8 mouse cellular contexts compared by ENCODE assay signal in the genomic region with DNA sequence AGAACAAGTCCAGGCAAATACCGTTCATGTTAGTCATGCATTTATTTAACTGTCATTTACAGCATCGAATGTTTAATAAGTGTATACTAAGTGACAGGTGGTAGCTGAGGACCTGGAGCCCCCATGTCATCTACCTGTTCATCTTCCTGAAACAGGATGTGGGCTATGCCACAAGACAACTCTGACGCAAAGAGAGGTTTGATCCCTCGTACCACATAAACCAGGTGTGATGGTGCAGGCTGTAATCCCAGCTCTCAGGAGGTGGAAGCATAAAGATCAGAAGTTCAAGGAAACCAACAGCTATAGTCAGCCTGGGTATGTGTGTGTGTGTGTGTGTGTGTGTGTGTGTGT. TPM values are rescaled to one million over a fixed set of nuclear protein-coding genes. Genes with fewer than 3 reads are reported as not detected.
A peak's percentile ranks its signal among the peaks of the same experiment; 100 is the strongest.
DNase-seq lines count a peak whose midpoint lies in the region; ATAC-seq and TF ChIP-seq lines count a peak whose summit lies in the region.

No protein-coding gene starts in this region.

- WGBS in kidney, postnatal 0 days = 41% methylated on average over 4 of the region's 4 CpGs
- 40% methylated on average over 4 of the region's 4 CpGs for WGBS in embryonic facial prominence, embryonic 12.5 days
- WGBS in limb, embryonic 12.5 days = 44% methylated on average over 4 of the region's 4 CpGs
- WGBS in neural tube, embryonic 14.5 days = 56% methylated on average over 4 of the region's 4 CpGs

- no peaks in the 10 kb centered on the region for H3K9me3 ChIP-seq in kidney, postnatal 0 days (replicated peaks; ENCODE audit: low read length)
- no peaks in the 10 kb centered on the region for H3K9me3 ChIP-seq in embryonic facial prominence, embryonic 12.5 days
- H3K9me3 ChIP-seq in limb, embryonic 12.5 days = no peaks in the 10 kb centered on the region
- H3K9me3 ChIP-seq in neural tube, embryonic 14.5 days (ENCODE audit: control insufficient read depth, low read length) = no peaks in the 10 kb centered on the region

- DNase-seq in kidney, postnatal 0 days (ENCODE audit: low spot score) = no peak
- no peak for DNase-seq in kidney, adult 18-20 months
- DNase-seq in layer of hippocampus, postnatal 14 days (ENCODE audit: low spot score in 2 of 2) = no peak
- no peak for DNase-seq in Muller cell, postnatal 12 days (ENCODE audit: inconsistent ontology term)
- no peak for DNase-seq in adrenal gland, postnatal 36 days

- peak overlapping the region; percentile 83 for H3K4me2 ChIP-seq in kidney, postnatal 0 days (ENCODE audit: low read length)
- peak overlapping the region; percentile 64 for H3K4me2 ChIP-seq in embryonic facial prominence, embryonic 12.5 days (replicated peaks)
- peak overlapping the region; percentile 77 for H3K4me2 ChIP-seq in limb, embryonic 12.5 days
- H3K4me2 ChIP-seq in neural tube, embryonic 14.5 days (ENCODE audit: low read depth, low read length) = peak overlapping the region; percentile 75

- no peak overlapping the region for H3K9ac ChIP-seq in kidney, postnatal 0 days (ENCODE audit: low read depth, low read length)
- no peak overlapping the region for H3K9ac ChIP-seq in embryonic facial prominence, embryonic 12.5 days
- H3K9ac ChIP-seq in limb, embryonic 12.5 days (replicated peaks) = no peak overlapping the region
- H3K9ac ChIP-seq in neural tube, embryonic 14.5 days (replicated peaks; ENCODE audit: low read depth, low read length) = no peak overlapping the region

- H3K27me3 ChIP-seq in kidney, postnatal 0 days (ENCODE audit: insufficient read depth, low read length) = no peaks in the 10 kb centered on the region
- no peaks in the 10 kb centered on the region for H3K27me3 ChIP-seq in embryonic facial prominence, embryonic 12.5 days
- no peaks in the 10 kb centered on the region for H3K27me3 ChIP-seq in limb, embryonic 12.5 days
- H3K27me3 ChIP-seq in neural tube, embryonic 14.5 days (ENCODE audit: control insufficient read depth, insufficient read depth, low read length) = no peaks in the 10 kb centered on the region

- TF ChIP-seq CTCF in kidney, postnatal 0 days (IDR thresholded peaks at IDR 0.05; ENCODE audit: low read depth) = no peak

- H3K36me3 ChIP-seq in kidney, postnatal 0 days (ENCODE audit: insufficient read depth, low read length) = no peaks in the 10 kb centered on the region
- no peaks in the 10 kb centered on the region for H3K36me3 ChIP-seq in embryonic facial prominence, embryonic 12.5 days
- H3K36me3 ChIP-seq in limb, embryonic 12.5 days = no peaks in the 10 kb centered on the region
- H3K36me3 ChIP-seq in neural tube, embryonic 14.5 days (ENCODE audit: control insufficient read depth, insufficient read depth, low read length) = no peaks in the 10 kb centered on the region

- peak overlapping the region; percentile 56; the same call in 1 of the 2 replicates for H3K27ac ChIP-seq in kidney, postnatal 0 days
- no peak overlapping the region for H3K27ac ChIP-seq in embryonic facial prominence, embryonic 12.5 days
- no peak overlapping the region for H3K27ac ChIP-seq in limb, embryonic 12.5 days
- H3K27ac ChIP-seq in neural tube, embryonic 14.5 days (ENCODE audit: low read depth, low read length) = no peak overlapping the region

- ATAC-seq in kidney, postnatal 0 days (replicated peaks; ENCODE audit: low FRiP score, low read depth) = no peak
- ATAC-seq in embryonic facial prominence, embryonic 12.5 days (ENCODE audit: insufficient number of reproducible peaks, insufficient read depth, low FRiP score, low TSS enrichment) = no peak
- ATAC-seq in limb, embryonic 12.5 days (ENCODE audit: insufficient number of reproducible peaks, insufficient read depth, low FRiP score, low TSS enrichment, low read depth) = peak; percentile 23; the same call in 1 of the 2 replicates
- ATAC-seq in neural tube, embryonic 14.5 days (ENCODE audit: low read depth) = no peak; the same call in 1 of the 2 replicates

- peaks cover 14% of the 10 kb centered on the region; the same call in 1 of the 2 replicates for H3K4me1 ChIP-seq in kidney, postnatal 0 days (replicated peaks; ENCODE audit: insufficient read depth, low read length)
- H3K4me1 ChIP-seq in embryonic facial prominence, embryonic 12.5 days = no peaks in the 10 kb centered on the region
- peaks cover 7% of the 10 kb centered on the region for H3K4me1 ChIP-seq in limb, embryonic 12.5 days (replicated peaks)
- peaks cover 6% of the 10 kb centered on the region; the same call in 1 of the 2 replicates for H3K4me1 ChIP-seq in neural tube, embryonic 14.5 days (ENCODE audit: control insufficient read depth, insufficient read depth, low read length)

- H3K4me3 ChIP-seq in kidney, postnatal 0 days (replicated peaks; ENCODE audit: low read depth, low read length) = peak overlapping the region; percentile 38; the same call in 1 of the 2 replicates
- H3K4me3 ChIP-seq in embryonic facial prominence, embryonic 12.5 days = peak overlapping the region; percentile 31
- peak overlapping the region; percentile 41 for H3K4me3 ChIP-seq in limb, embryonic 12.5 days (replicated peaks)
- peak overlapping the region; percentile 39; the same call in 1 of the 2 replicates for H3K4me3 ChIP-seq in neural tube, embryonic 14.5 days (ENCODE audit: low read depth, low read length)

RNA-seq across cellular contexts. Expression of a gene that starts 19.4 kb away (rescaled TPM):
- polyA plus RNA-seq in kidney, postnatal 0 days (2015; fragmentation: Nextera tagmentation; extraction: Ambion mirVana) = 12.2 and 12.5 TPM in 2 replicates
- polyA plus RNA-seq in embryonic facial prominence, embryonic 12.5 days (2016; fragmentation: Nextera tagmentation; extraction: Ambion mirVana) = 12.8 and 13.5 TPM in 2 replicates
- 13.0 and 13.6 TPM in 2 replicates for polyA plus RNA-seq in limb, embryonic 12.5 days (2016; fragmentation: Nextera tagmentation; extraction: Ambion mirVana)
- polyA plus RNA-seq in neural tube, embryonic 14.5 days (2014; fragmentation: Nextera tagmentation; extraction: Ambion mirVana) = 12.4 and 15.7 TPM in 2 replicates
- total RNA-seq in layer of hippocampus, postnatal 14 days (2021) = 10 to 100 TPM; 24.7 to 24.8 TPM
- 10 to 100 TPM; 19.4 to 20.0 TPM for total RNA-seq in adrenal gland, postnatal 36 days (2021)

RNA-seq across cellular contexts. Expression of a gene that starts 32.9 kb away (rescaled TPM):
- 2.4 and 2.6 TPM in 2 replicates for polyA plus RNA-seq in kidney, postnatal 0 days (2015; fragmentation: Nextera tagmentation; extraction: Ambion mirVana)
- polyA plus RNA-seq in embryonic facial prominence, embryonic 12.5 days (2016; fragmentation: Nextera tagmentation; extraction: Ambion mirVana) = 3.4 and 3.5 TPM in 2 replicates
- polyA plus RNA-seq in limb, embryonic 12.5 days (2016; fragmentation: Nextera tagmentation; extraction: Ambion mirVana) = 3.5 TPM in 2 replicates
- 3.2 and 4.5 TPM in 2 replicates for polyA plus RNA-seq in neural tube, embryonic 14.5 days (2014; fragmentation: Nextera tagmentation; extraction: Ambion mirVana)
- total RNA-seq in layer of hippocampus, postnatal 14 days (2021) = 10 to 100 TPM; 10.1 to 10.3 TPM
- 10 to 100 TPM; 18.5 to 25.0 TPM for total RNA-seq in adrenal gland, postnatal 36 days (2021)
